Comparison of ENCODE assay signal across 9 mouse cellular contexts in genomic region chr9:106355975-106356286, GRCm38 (mm10). TPM values are rescaled to one million over a fixed set of nuclear protein-coding genes. Genes with fewer than 3 reads are reported as not detected.
A peak's percentile ranks its signal among the peaks of the same experiment; 100 is the strongest.
DNase-seq lines count a peak whose midpoint lies in the region; ATAC-seq and TF ChIP-seq lines count a peak whose summit lies in the region.
"Had no signal": no experiment of that assay in that cellular context is flagged by ENCODE, and none has a peak within 500 bp of the region (broad histone marks: within the 10 kb centered on the region; RNA-seq: fewer than 3 reads in every experiment).

No protein-coding gene starts in this region.

- H3K4me1 ChIP-seq in heart, embryonic 11.5 days (ENCODE audit: control insufficient read depth, insufficient read depth, low read length) = peaks cover 27% of the 10 kb centered on the region
- peaks cover 11% of the 10 kb centered on the region for H3K4me1 ChIP-seq in lung, embryonic 14.5 days (ENCODE audit: insufficient read depth)
- peaks cover 8% of the 10 kb centered on the region for H3K4me1 ChIP-seq in intestine, embryonic 16.5 days (ENCODE audit: control insufficient read depth, insufficient read depth, low read length)
- H3K4me1 ChIP-seq in stomach, embryonic 14.5 days (ENCODE audit: control insufficient read depth, insufficient read depth, low read length) = peaks cover 19% of the 10 kb centered on the region

- H3K4me2 ChIP-seq in heart, embryonic 11.5 days = no peak overlapping the region
- H3K4me2 ChIP-seq in lung, embryonic 14.5 days = 0 out of 2 replicates have a peak overlapping the region, but pooled peaks have one; percentile 7
- no peak overlapping the region for H3K4me2 ChIP-seq in intestine, embryonic 16.5 days (ENCODE audit: low read depth, low read length)
- H3K4me2 ChIP-seq in stomach, embryonic 14.5 days (replicated peaks; ENCODE audit: low read depth, low read length) = no peak overlapping the region

- intact Hi-C loops in heart, postnatal 14 days (cut with DNase I) = no loop called here
- intact Hi-C loops in left cerebral cortex, postnatal 25 days (cut with DNase I) = no loop called here

- DNase-seq in heart, postnatal 14 days = no peak
- DNase-seq in lung, embryonic 14.5 days = no peak
- DNase-seq in lung, postnatal 10 days = no peak
- DNase-seq in embryo, embryonic 10 days (ENCODE audit: low spot score) = no peak
- no peak for DNase-seq in left cerebral cortex, postnatal 25 days (ENCODE audit: low spot score in 2 of 2)
- DNase-seq: adrenal gland, adult 2 months had no signal

- no peak overlapping the region for H3K4me3 ChIP-seq in heart, embryonic 11.5 days (ENCODE audit: low read depth, low read length)
- H3K4me3 ChIP-seq in lung, embryonic 14.5 days (ENCODE audit: low read depth, low read length) = no peak overlapping the region
- H3K4me3 ChIP-seq in intestine, embryonic 16.5 days (ENCODE audit: low read length) = no peak overlapping the region
- no peak overlapping the region for H3K4me3 ChIP-seq in stomach, embryonic 14.5 days (ENCODE audit: low read depth, low read length)

- no peaks in the 10 kb centered on the region for H3K36me3 ChIP-seq in heart, embryonic 11.5 days (ENCODE audit: control insufficient read depth, insufficient read depth, low read length)
- H3K36me3 ChIP-seq in lung, embryonic 14.5 days (ENCODE audit: insufficient read depth) = no peaks in the 10 kb centered on the region
- no peaks in the 10 kb centered on the region for H3K36me3 ChIP-seq in intestine, embryonic 16.5 days (ENCODE audit: control insufficient read depth, insufficient read depth, low read length)
- H3K36me3 ChIP-seq in stomach, embryonic 14.5 days (ENCODE audit: control insufficient read depth, insufficient read depth, low read length) = no peaks in the 10 kb centered on the region

- H3K27me3 ChIP-seq in heart, embryonic 11.5 days (ENCODE audit: control insufficient read depth, insufficient read depth, low read length) = no peaks in the 10 kb centered on the region
- H3K27me3 ChIP-seq in lung, embryonic 14.5 days (ENCODE audit: insufficient read depth, low read length) = no peaks in the 10 kb centered on the region
- H3K27me3 ChIP-seq in intestine, embryonic 16.5 days (replicated peaks; ENCODE audit: control insufficient read depth, insufficient read depth, low read length) = no peaks in the 10 kb centered on the region
- no peaks in the 10 kb centered on the region for H3K27me3 ChIP-seq in stomach, embryonic 14.5 days (ENCODE audit: control insufficient read depth, insufficient read depth, low read length)

- H3K9ac ChIP-seq in heart, embryonic 11.5 days (ENCODE audit: low read depth, low read length) = peak overlapping the region; percentile 54; the same call in 1 of the 2 replicates
- no peak overlapping the region for H3K9ac ChIP-seq in lung, embryonic 14.5 days
- peak overlapping the region; percentile 27; the same call in 1 of the 2 replicates for H3K9ac ChIP-seq in intestine, embryonic 16.5 days (ENCODE audit: low read depth, low read length)
- H3K9ac ChIP-seq in stomach, embryonic 14.5 days (replicated peaks; ENCODE audit: low read depth, low read length) = no peak overlapping the region

- TF ChIP-seq CTCF in lung, embryonic 14.5 days (IDR thresholded peaks at IDR 0.05; ENCODE audit: low read depth) = no peak

- H3K27ac ChIP-seq in heart, embryonic 11.5 days (ENCODE audit: low read depth, low read length) = peak overlapping the region; percentile 69
- peak overlapping the region; percentile 59; the same call in 1 of the 2 replicates for H3K27ac ChIP-seq in lung, embryonic 14.5 days (ENCODE audit: low read depth)
- H3K27ac ChIP-seq in intestine, embryonic 16.5 days (ENCODE audit: low read length) = peak overlapping the region; percentile 49
- H3K27ac ChIP-seq in stomach, embryonic 14.5 days (ENCODE audit: low read length) = peak overlapping the region; percentile 80

- ATAC-seq in heart, embryonic 11.5 days (replicated peaks; ENCODE audit: insufficient number of reproducible peaks, low FRiP score, low TSS enrichment) = 0 out of 2 replicates have a peak, but pooled peaks have one; percentile 2
- ATAC-seq in lung, embryonic 14.5 days (ENCODE audit: insufficient read depth) = no peak
- peak; percentile 17; the same call in 1 of the 2 replicates for ATAC-seq in intestine, embryonic 16.5 days
- peak; percentile 1 for ATAC-seq in stomach, embryonic 14.5 days (ENCODE audit: insufficient number of reproducible peaks, insufficient read depth, low FRiP score, low read depth)

- no peaks in the 10 kb centered on the region for H3K9me3 ChIP-seq in heart, embryonic 11.5 days (replicated peaks; ENCODE audit: control insufficient read depth, low read length)
- H3K9me3 ChIP-seq in lung, embryonic 14.5 days (ENCODE audit: low read depth, low read length) = no peaks in the 10 kb centered on the region
- H3K9me3 ChIP-seq in intestine, embryonic 16.5 days (ENCODE audit: control insufficient read depth, low read length) = no peaks in the 10 kb centered on the region
- H3K9me3 ChIP-seq in stomach, embryonic 14.5 days (ENCODE audit: control insufficient read depth, low read depth, low read length) = no peaks in the 10 kb centered on the region

RNA-seq across cellular contexts. Expression of gene Dusp7, which starts 12.5 kb away (rescaled TPM):
- 19.8 and 22.0 TPM in 2 replicates for polyA plus RNA-seq in heart, embryonic 11.5 days (2014; fragmentation: Nextera tagmentation; extraction: Ambion mirVana)
- total RNA-seq in heart, postnatal 14 days (2021) = 10 to 100 TPM; 53.2 to 53.9 TPM
- polyA plus RNA-seq in lung, embryonic 14.5 days (2014; fragmentation: Nextera tagmentation; extraction: Ambion mirVana) = 23.9 and 27.3 TPM in 2 replicates
- polyA plus RNA-seq in intestine, embryonic 16.5 days (2015; fragmentation: Nextera tagmentation; extraction: Ambion mirVana) = 4.8 and 6.3 TPM in 2 replicates
- polyA plus RNA-seq in stomach, embryonic 14.5 days (2014; fragmentation: Nextera tagmentation; extraction: Ambion mirVana) = 22.4 and 24.9 TPM in 2 replicates
- 100 to 1,000 TPM; 101 to 109 TPM for total RNA-seq in left cerebral cortex, postnatal 25 days (2021)

Comparison
In these comparisons a context has a peak if more than half of its experiments do, and no peak if none do; other contexts are left out.
1. H3K9ac ChIP-seq: peak in heart, embryonic 11.5 days (single experiment) and intestine, embryonic 16.5 days (single experiment); none in lung, embryonic 14.5 days (single experiment) and stomach, embryonic 14.5 days (single experiment).
2. Peak in every context shown above with its lines, with median percentiles within 50 percentile points of each other: H3K27ac ChIP-seq.